Mouse (Mus musculus): ENCODE measurements around the gene Ptprk. TPM values are rescaled to one million over a fixed set of nuclear protein-coding genes. Genes with fewer than 3 reads are reported as not detected.
A peak's percentile ranks its signal among the peaks of the same experiment; 100 is the strongest.

Gene Ptprk
- total and polyA plus RNA-seq, 2 experiments from 2014 or later = 25.4 to 43.4 TPM

- ATAC-seq (ENCODE audit: low FRiP score) (no peak), DNase-seq (ENCODE audit: low spot score) (no peak)
- Histone ChIP-seq H3K9ac (replicated peaks; ENCODE audit: low read length, poor library complexity, severe bottlenecking) (no peak overlapping the region), H3K4me1 (ENCODE audit: insufficient read depth, low read length) (no peaks in the 10 kb centered on the region), H3K4me2 (ENCODE audit: low read depth, low read length, poor library complexity, severe bottlenecking) (no peak overlapping the region), H3K27ac (ENCODE audit: low read depth, low read length) (no peak overlapping the region), H3K4me3 (ENCODE audit: low read depth, low read length) (no peak overlapping the region), H3K27me3 (ENCODE audit: insufficient read depth, low read length) (no peaks in the 10 kb centered on the region), H3K9me3 (ENCODE audit: low read length) (no peaks in the 10 kb centered on the region), H3K36me3 (ENCODE audit: insufficient read depth, low read length) (no peaks in the 10 kb centered on the region)
- TF ChIP-seq CTCF (IDR thresholded peaks at IDR 0.05) = no peak
- 90% methylated on average over 5 of the region's 5 CpGs for WGBS
These were observed 119.0 kb downstream of the Ptprk start for GRCm38 (mm10) chr10:28193630-28194029.

GRCm38 (mm10) chr10:28200609-28201008 is 126.0 kb downstream of the Ptprk start:
- 68% methylated on average over 3 of the region's 3 CpGs for WGBS
- no peak overlapping the region for H3K27ac ChIP-seq (ENCODE audit: low read depth, low read length)
- H3K9ac ChIP-seq (replicated peaks; ENCODE audit: low read length, poor library complexity, severe bottlenecking) = no peak overlapping the region
- no peak overlapping the region for H3K4me2 ChIP-seq (ENCODE audit: low read depth, low read length, poor library complexity, severe bottlenecking)
- no peak overlapping the region for H3K4me3 ChIP-seq (ENCODE audit: low read depth, low read length)
- no peak for TF ChIP-seq CTCF (IDR thresholded peaks at IDR 0.05)
- H3K36me3 ChIP-seq (ENCODE audit: insufficient read depth, low read length) = no peaks in the 10 kb centered on the region
- H3K4me1 ChIP-seq (ENCODE audit: insufficient read depth, low read length) = no peaks in the 10 kb centered on the region
- H3K9me3 ChIP-seq (ENCODE audit: low read length) = no peaks in the 10 kb centered on the region
- no peaks in the 10 kb centered on the region for H3K27me3 ChIP-seq (ENCODE audit: insufficient read depth, low read length)
- DNase-seq (ENCODE audit: low spot score) = no peak
- no peak for ATAC-seq (ENCODE audit: low FRiP score)

GRCm38 (mm10) chr10:28209394-28209793 is 134.8 kb downstream of the Ptprk start:
- DNase-seq (ENCODE audit: low spot score) = no peak
- no peaks in the 10 kb centered on the region for H3K9me3 ChIP-seq (ENCODE audit: low read length)
- ATAC-seq (ENCODE audit: low FRiP score) = no peak
- no peaks in the 10 kb centered on the region for H3K27me3 ChIP-seq (ENCODE audit: insufficient read depth, low read length)
- H3K9ac ChIP-seq (replicated peaks; ENCODE audit: low read length, poor library complexity, severe bottlenecking) = no peak overlapping the region
- no peaks in the 10 kb centered on the region for H3K4me1 ChIP-seq (ENCODE audit: insufficient read depth, low read length)
- no peak overlapping the region for H3K4me2 ChIP-seq (ENCODE audit: low read depth, low read length, poor library complexity, severe bottlenecking)
- H3K36me3 ChIP-seq (ENCODE audit: insufficient read depth, low read length) = no peaks in the 10 kb centered on the region
- H3K27ac ChIP-seq (ENCODE audit: low read depth, low read length) = no peak overlapping the region
- TF ChIP-seq CTCF (IDR thresholded peaks at IDR 0.05) = no peak
- no peak overlapping the region for H3K4me3 ChIP-seq (ENCODE audit: low read depth, low read length)

- H3K27me3 ChIP-seq (ENCODE audit: insufficient read depth, low read length) = no peaks in the 10 kb centered on the region
- H3K4me3 ChIP-seq (ENCODE audit: low read depth, low read length) = no peak overlapping the region
- H3K27ac ChIP-seq (ENCODE audit: low read depth, low read length) = no peak overlapping the region
- 100% methylated on average over 1 of the region's 1 CpGs for WGBS
- TF ChIP-seq CTCF (IDR thresholded peaks at IDR 0.05) = no peak
- H3K36me3 ChIP-seq (ENCODE audit: insufficient read depth, low read length) = no peaks in the 10 kb centered on the region
- ATAC-seq (ENCODE audit: low FRiP score) (no peak), DNase-seq (ENCODE audit: low spot score) (no peak)
- H3K4me2 ChIP-seq (ENCODE audit: low read depth, low read length, poor library complexity, severe bottlenecking) = no peak overlapping the region
- no peaks in the 10 kb centered on the region for H3K9me3 ChIP-seq (ENCODE audit: low read length)
- no peaks in the 10 kb centered on the region for H3K4me1 ChIP-seq (ENCODE audit: insufficient read depth, low read length)
- no peak overlapping the region for H3K9ac ChIP-seq (replicated peaks; ENCODE audit: low read length, poor library complexity, severe bottlenecking)
These were observed 137.5 kb downstream of the Ptprk start for GRCm38 (mm10) chr10:28212083-28212482.

- H3K4me2 ChIP-seq (ENCODE audit: low read depth, low read length, poor library complexity, severe bottlenecking) = no peak overlapping the region
- H3K36me3 ChIP-seq (ENCODE audit: insufficient read depth, low read length) = no peaks in the 10 kb centered on the region
- H3K9ac ChIP-seq (replicated peaks; ENCODE audit: low read length, poor library complexity, severe bottlenecking) = no peak overlapping the region
- H3K9me3 ChIP-seq (ENCODE audit: low read length) = no peaks in the 10 kb centered on the region
- TF ChIP-seq CTCF (IDR thresholded peaks at IDR 0.05) = no peak
- H3K4me1 ChIP-seq (ENCODE audit: insufficient read depth, low read length) = no peaks in the 10 kb centered on the region
- no peaks in the 10 kb centered on the region for H3K27me3 ChIP-seq (ENCODE audit: insufficient read depth, low read length)
- WGBS = 90% methylated on average over 6 of the region's 6 CpGs
- H3K4me3 ChIP-seq (ENCODE audit: low read depth, low read length) = no peak overlapping the region
- DNase-seq (ENCODE audit: low spot score) (peak; percentile 37), ATAC-seq (ENCODE audit: low FRiP score) (no peak; the same call in 1 of the 2 replicates)
- H3K27ac ChIP-seq (ENCODE audit: low read depth, low read length) = no peak overlapping the region
These were observed 140.5 kb downstream of the Ptprk start for GRCm38 (mm10) chr10:28215153-28215552.

GRCm38 (mm10) chr10:28223602-28224001 is 149.0 kb downstream of the Ptprk start:
- Histone ChIP-seq H3K4me1 (ENCODE audit: insufficient read depth, low read length) (0 out of 2 replicates have a peak, but pooled peaks cover 2% of the 10 kb centered on the region), H3K27ac (ENCODE audit: low read depth, low read length) (no peak overlapping the region), H3K4me2 (ENCODE audit: low read depth, low read length, poor library complexity, severe bottlenecking) (no peak overlapping the region), H3K9me3 (ENCODE audit: low read length) (no peaks in the 10 kb centered on the region), H3K27me3 (ENCODE audit: insufficient read depth, low read length) (no peaks in the 10 kb centered on the region), H3K4me3 (ENCODE audit: low read depth, low read length) (no peak overlapping the region), H3K9ac (replicated peaks; ENCODE audit: low read length, poor library complexity, severe bottlenecking) (no peak overlapping the region), H3K36me3 (ENCODE audit: insufficient read depth, low read length) (no peaks in the 10 kb centered on the region)
- 75% methylated on average over 6 of the region's 6 CpGs for WGBS
- DNase-seq (ENCODE audit: low spot score) = no peak
- no peak for ATAC-seq (ENCODE audit: low FRiP score)
- TF ChIP-seq CTCF (IDR thresholded peaks at IDR 0.05) = no peak
